Mouse (Mus musculus) frontal cortex, adult (tissue): ENCODE results near the gene Tas2r135.

ENCODE experiments used
- ATAC-seq: cut with Nextera tagmentation; 2 replicates; pipeline ENCODE4 v1.9.2; 2017; ENCODE audit warnings: mild to moderate bottlenecking, moderate library complexity, mixed read lengths; ENCODE audit not compliant: low TSS enrichment

The Tas2r135 gene

DNA sequence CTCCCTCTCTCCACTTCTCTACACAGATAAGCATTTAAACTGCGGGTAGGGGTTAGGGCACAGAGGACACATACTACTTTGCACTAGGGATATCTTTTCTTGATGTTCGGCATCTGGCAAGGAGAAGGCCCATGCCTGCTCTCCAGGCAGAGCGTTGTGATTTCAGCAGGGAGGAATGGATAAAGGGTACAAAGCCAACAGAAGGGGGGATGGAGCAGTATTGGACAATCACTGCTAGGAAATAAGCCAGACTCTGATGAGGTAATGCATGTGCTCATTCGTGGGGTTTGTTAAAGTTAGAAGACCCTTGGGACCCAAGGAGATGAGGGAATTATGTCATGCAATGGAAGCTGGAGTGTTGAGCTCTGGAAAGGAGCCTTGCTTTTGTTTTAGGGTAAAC is 30.5 kb upstream of the Tas2r135 start:
- no peak for ATAC-seq

DNA sequence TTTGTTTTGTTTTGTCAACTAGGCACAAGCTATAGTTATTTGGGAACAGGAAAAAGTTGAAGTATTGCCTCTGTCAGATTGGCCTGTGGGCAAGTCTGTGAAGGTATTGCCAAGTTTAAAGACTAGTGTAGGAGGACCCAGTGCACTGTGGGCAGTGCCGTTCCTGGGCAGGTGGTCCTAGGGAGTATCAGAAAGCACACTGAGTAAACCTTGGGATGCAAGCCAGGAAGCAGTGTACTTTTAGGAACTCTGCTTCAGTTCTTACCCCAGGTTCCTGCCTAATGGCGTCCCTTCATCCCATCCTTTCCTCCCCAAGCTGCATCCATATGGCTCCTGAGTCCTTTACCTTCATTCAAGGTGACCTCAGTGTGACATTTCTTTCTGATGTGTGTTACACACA is 30.1 kb upstream of the Tas2r135 start:
- no peak for ATAC-seq

DNA sequence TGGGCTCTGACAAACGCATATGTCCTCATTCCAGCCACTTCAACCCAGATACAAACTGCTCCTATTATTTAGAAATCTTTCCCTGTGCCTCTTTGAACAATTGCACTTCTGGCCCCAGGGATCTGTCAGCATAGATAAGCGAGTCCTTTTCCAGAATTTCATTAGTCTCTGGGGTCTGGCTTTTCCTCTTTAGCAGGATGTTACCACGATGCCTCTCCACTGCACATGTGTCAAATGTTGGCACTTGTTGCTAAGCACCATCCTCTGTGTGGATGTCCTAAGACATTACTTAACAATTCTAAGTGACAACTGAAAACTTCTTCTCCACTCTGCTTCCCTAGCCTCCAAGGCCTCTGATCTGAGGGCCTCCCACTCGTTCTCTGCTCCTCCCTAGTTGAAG is 29.2 kb upstream of the Tas2r135 start:
- no peak for ATAC-seq

DNA sequence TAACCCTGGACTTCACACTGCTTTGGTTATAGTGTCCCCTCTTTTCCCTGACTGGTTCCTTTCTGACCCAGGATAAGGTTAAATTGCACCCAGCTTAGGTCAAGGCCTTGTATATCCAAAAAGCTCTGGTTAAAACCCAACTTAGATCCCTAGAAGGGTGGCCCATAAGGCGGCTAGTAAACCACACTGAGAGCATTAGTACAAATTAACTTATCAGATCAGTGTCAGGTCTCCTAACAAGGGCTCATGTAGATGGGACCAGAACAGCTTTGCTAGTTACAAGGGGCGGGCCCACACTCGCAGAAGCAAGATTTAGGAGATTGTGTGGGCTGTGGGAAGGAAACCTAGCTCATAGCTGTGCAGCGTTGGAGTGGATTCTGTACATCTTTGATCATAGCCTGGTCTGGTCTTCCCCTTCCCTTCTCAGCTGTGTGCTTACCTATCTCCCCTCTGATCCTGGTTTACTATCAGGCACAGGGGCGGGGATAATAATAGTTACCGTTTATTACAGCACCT is 28.7 kb upstream of the Tas2r135 start:
- ATAC-seq, result peak; percentile 69

DNA sequence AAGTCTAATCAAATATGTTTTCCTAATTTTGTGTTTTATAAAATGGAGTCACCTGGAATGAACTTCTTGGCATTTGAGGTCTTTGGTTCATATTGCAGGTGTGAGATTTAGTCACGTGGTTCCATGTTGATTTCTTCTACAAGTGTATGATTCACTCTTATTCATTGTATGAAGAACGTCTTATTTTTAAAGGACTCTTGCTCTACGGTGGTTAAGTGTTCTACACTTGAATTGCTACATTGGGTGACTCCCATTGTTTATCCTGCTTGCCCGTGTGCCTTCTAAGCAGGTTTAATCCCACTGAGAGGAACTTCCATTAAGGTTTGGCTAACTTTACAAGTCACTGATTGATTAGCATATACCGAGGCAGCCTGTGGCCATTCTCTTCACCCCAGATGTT is 28.0 kb upstream of the Tas2r135 start:
- no peak for ATAC-seq

DNA sequence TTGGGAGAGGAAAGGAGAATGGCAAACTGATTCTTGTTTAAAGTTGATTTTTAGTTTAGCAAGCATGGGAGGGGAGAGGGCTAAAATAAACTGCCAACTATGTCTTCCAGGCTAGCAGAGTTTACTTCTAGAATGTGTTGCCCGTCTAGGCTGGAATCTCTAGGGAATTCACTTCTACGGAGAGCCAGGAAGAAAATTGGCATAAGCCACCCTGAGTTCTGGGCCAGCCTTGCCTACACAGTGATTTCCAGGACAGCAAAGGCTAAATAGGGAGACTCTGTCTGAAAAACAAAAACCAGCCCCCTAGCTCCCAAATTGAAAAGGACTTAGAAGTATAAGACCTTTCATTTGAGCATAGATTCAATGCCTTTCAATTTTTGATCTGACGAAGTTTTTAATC is 25.7 kb upstream of the Tas2r135 start:
- no peak for ATAC-seq

DNA sequence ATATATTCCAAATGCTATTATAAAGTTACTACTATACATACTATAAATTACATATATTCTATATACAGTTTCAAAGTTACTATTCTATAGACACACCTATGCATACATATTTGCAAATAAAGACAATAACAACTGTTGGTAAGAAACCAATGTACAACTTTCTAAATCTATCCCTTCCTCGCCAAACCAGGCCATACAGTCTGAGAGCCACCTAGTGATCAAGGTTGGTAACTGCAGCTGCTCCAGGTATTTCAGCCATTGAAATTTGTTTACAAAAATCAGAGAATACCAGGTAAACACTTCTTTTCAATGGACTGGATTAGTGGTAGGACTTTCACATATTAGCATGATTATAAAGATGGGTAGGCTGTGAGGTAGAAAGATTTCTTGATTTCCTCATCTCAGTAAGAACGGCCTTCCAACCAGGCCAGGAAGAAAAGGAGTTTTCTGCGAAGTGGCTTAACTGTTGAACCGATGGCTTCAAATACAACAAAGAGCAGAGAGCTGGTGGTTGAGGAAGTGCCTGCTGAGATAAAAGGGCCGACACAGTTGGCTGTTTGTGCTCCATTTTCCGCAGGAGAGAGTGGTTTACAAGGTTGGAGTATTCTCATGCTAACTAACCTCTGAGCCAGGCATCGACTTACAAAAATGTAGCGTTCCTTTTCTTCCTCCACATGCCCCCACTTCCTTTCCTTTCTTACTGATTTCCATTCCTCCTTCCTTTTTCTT is 24.7 kb upstream of the Tas2r135 start:
- peak; percentile 66; the same call in 1 of the 2 replicates for ATAC-seq

DNA sequence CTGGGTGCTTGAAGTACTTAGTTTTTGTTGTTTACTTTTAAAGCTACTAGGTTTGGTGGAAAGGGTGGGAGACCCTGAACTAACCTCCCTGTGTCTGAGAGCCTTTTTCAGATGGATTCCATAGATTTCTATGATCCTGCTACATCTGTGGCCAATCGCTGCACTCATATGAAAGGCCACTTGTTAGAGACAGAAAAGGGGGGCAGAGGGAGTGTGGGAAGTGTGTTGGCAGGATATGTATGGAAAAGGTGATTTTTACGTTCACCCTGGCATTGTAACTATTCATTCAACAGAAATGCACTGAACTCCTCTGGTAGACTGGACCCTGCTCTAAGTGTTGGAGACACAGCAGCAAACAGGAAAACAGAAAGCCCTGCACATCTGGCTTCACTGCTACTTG is 24.0 kb upstream of the Tas2r135 start:
- ATAC-seq, result no peak

DNA sequence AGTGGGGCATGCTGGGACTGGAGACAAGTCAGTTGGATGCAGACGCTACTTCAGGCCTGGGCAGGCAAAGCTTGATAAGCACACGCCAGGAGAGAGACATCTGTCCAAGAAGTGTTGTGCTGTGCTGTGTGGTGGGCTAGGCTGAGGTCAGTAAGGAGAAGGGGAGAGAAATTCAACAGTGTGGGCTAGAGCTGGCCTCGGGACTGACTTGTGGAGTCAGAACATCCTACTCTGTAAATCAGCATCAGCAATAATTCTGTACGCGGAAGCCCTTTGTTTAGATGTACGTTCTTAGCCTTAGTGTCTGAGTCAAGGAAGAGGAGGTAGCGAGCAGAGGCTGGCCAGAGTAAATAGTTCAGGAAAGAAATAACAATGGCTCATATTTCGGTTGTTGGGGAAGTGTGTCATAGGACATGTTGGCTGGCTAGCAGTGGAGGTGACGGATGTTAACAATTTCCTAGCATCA is 23.3 kb upstream of the Tas2r135 start:
- ATAC-seq, result no peak

DNA sequence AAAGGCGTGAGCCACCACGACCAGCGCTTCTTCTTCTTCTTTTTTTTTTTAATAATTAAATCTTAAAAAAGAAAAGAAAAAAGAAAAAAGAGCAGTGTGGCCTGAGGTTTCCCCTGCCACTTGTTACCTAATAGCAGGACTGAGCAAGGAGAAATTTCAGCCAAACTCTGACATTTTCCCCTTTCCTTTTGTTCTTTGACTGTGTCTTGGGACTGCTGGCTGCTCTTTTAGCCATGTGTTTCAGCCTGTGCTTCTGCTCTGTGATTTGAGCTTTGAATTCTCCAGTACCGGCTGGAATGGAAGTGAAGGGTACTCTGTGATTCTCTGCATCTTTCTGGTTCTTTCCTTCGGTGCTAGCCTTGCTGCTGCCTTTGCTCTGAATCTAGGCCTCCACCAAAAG is 21.9 kb upstream of the Tas2r135 start:
- no peak for ATAC-seq

DNA sequence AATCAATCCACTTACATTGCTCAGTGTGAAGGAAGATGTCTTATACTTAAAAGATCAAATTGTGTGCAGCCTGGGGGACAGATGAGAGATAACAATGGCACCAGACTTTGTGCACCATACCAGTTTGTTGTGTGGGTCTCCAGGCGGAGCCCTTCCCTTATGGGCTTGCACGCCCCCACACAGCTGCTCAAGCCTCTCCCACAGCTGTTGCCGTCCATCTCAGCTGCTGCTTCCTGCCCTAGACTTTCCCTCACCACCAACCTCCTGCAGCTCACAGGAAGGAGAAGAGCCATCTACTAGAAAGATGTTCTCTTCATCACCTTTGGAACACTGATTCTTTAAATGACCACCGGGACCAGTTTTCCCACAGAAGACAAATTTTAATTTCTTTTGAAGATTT is 19.6 kb upstream of the Tas2r135 start:
- peak; percentile 64 for ATAC-seq

DNA sequence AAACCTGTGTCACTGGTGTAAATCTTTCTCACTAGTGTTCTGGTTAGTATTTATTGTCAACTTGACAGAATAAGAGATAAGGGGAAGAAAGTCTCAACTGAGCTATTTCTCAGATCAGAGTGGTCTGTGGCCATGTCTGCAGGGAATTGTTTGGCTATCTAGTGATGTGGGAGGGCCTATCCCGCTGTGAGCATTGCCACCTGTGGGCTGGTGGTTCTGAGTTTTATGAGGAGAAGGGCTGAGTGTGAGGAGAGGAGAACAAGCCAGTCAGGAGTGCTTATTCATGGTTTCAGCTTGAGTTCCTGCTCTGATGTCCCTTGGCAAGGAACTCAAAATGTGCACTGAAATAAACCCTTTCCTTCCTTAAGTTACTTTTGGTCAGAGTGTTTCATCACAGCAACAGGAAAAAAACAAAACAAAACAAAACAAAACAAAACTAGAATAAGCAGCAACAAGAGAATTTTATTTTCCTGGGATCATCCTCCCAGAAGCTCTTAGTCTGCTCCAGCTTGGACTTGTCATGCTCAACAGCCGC is 13.4 kb upstream of the Tas2r135 start:
- no peak for ATAC-seq

DNA sequence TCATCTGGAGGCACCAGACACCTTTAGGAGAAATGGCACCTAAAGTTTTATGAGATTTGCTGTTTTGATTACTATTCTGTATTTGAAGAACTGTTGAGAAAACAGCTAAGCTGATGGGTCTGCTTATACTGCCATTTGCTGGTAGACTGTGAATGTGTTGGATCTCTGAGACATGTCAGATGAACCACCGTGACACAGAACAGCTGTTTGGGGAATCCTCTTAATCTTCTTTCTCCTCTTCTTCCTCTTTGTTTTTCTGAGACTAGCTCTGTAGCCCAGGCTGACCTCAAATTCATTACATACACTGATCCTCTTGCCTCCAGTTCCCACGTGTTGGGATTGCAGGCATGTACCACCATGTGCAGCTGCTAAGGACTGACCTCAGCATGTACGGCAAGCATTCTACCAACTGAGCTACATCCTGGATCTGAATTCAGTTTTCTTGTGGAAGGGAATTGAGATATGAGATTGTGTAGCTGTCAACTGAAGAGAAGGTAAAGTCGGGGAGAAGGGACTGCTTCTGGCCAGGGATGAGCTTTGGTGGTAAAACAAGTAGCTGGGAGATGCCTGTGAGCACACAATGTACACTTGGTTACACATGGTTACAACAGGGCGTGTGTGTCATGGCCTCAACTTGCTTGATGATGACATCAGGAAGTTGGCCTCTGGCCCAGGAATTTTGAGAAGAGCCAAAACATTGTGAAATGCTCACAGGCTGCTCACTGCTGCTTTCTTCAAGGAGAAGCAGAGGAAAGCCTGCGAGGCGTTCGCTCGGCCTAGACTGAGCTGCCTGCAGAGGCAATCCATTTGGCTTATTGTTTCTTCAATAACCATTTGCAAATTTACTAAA is 9.0 kb upstream of the Tas2r135 start:
- peak; percentile 72 for ATAC-seq

DNA sequence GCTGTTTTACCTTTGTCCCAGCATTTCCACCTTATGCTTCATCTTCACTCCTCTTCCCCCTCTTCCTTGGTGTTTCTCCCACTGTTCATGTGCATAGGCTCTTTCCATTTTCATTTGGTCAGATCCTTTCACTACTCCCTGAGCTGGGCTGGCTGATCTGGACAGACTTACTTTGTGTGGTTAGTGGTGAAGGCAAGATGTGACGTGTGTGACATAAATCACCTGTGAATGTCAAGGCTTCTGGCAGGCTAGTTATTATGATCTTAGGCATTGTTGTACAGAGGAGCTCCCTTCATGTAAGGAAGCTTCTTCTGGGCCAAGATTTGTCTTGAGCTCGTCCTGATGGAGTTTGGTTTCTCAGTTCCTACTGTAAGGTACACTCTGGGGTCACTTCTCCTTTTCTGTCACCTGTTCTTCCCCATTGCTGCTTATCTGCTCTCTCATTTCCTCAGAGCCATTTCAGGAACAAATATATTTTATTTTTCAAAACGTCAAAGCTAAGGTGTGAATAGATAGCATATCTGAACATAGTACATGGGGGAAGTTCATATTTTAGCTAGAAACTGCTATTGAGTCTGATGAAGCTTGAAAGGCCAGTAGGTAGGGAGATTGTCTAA is 8.1 kb upstream of the Tas2r135 start:
- no peak for ATAC-seq

DNA sequence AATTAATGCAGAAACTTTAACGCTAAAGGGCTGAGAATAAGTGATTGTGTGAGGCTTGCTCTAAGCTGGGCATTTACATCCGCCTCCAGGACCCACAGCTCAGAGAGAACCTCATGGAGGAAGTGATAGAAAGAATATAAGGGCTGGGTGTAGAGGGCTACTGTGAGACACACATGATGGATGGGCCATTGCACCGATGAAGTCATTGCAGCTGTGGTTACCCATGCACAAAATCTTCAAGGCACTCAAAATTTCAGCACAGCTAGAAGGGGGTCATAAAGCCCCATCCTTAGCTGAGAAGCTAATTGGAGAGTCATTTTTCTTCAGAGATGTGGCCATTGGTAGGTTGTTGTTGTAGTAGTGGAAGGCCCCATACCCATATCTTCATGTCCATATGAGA is 6.9 kb upstream of the Tas2r135 start:
- no peak for ATAC-seq

DNA sequence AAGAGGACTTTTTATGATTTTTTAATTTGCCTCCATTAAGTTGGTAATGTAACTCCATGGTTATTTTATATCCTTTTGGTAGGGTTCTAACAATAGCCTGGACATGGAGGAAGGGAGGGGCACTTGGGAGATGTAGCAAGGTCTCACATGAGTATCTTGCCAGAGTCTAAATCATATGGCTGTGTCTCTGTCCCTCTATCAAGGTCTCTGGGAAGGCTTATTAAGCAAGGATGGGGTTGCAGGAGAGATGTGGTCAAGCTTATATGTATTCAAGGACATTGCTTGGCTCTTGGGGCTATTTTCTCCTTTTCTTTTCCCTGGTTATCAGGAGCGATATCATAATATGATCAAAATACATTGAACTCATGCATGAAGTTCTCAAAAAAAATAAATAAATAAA is 6.2 kb upstream of the Tas2r135 start:
- ATAC-seq, result no peak

DNA sequence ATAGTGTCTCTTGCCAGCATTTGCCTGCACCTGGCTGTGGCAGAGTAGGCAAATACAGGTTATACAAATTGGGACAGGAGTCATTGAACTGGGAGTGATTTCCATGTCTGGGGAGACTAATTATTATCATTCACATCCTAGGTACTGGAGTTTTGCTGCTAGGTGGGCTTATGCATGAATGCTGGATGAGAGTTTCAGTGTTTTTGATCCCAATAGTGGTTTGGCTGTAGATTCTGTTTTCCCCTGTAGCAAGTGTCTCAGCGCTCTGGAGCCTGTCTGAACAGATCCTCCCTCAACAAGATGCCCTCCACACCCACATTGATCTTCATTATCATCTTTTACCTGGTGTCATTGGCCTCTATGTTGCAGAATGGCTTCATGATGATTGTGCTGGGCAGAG is 5.3 kb upstream of the Tas2r135 start, which contains the start of gene Tas2r143:
Gene Tas2r143 (plus strand): TSS at position 301 of the 400 bp plus-strand sequence.
- no peak for ATAC-seq

DNA sequence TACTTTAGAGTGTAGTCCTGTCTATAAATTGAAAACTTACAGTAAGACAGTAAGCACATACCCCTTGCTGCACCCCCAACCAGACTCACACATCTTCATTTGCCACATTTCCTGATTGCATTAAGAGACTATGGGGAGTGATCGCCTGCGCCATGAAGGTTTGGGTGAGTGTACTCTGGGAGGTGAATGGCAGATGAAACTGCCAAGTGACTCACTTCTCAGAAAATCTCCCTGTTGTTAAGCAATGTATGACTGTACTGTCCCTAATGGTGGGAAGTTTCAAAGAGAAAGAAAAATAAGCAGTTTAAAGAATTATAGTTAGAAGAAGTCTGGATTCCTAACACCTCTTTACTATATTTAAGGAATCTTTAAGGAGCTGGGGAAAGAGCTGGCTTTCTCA is 14.2 kb downstream of the Tas2r135 start:
- ATAC-seq, result peak; percentile 93

DNA sequence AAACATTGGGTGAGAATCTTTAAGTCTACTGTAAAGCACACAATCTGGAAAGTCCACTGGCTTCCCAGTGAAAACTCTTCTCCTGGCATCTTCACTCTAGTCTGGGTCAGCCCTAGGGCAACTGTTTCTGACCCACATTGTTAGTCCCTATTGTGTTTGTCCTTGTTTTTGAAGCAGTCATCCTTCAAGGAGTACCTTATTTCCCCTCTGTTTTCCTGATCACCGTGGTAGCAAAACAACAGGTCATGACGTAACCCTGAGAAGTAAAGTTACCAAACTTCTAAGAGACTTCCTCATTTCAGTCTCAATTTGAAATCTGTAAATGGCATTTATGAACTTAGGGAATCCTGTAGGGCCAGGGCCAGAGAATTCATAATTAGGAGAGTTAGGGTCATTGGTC is 16.2 kb downstream of the Tas2r135 start:
- ATAC-seq, result no peak

DNA sequence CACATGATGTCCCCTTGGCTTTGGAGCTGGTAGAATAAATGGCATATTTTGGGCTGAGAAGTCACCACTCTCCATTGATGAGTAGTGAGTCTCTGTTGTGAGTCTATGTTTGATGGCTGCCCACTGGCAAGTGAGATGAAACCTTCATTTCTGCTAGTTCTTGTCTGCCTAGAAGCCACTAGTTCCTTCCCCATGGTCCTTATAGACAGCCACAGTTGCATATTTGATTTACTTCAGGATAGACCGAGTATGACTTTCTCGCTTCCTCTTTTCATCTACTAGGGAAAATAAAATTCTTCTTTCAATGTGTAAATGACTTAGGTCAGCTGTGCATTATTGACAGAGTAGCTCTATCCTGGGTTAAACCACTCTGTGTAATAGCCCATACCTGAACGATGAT is 19.2 kb downstream of the Tas2r135 start:
- no peak for ATAC-seq

DNA sequence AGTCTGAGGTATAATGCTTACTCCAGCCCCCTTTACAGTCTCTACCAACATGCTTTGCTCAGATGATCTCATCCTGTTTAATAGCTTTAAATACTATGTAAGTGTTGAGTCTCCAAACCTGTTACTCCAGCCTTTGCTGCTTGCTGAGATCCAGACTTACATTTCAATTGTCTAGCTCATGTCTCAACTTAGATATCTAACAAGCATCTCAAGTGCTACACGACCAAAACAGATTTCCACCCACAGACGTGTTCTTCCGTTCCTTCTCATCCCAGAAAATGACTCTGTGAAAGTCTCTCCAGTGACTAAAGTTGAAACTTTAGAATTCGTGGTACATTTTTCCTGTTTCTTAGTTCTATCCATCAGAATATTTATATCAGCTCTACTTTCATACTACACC is 21.1 kb downstream of the Tas2r135 start:
- ATAC-seq, result peak; percentile 96

DNA sequence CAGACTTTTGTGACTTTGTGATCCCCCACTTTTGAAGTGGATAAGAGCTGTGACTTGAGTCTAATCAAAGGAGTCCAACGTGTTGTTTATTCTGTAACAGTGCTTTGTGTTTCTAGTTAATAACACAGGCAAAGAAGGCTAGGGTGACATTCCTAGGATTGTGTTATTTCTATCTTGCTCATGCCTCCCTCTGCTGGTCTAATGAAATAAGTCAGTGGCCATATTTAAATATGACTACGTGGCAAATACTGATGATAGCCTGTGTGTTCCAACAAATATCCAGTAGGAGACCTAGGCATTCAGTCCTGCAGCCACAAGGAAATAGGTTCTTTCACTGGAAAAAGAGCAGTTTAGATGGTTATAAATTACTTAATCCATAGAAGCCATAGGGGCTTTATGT is 28.3 kb downstream of the Tas2r135 start:
- no peak for ATAC-seq
